Mouse (Mus musculus) induced T-regulatory cell, adult 2 months (primary cell): Measurements from ENCODE around the gene 4930558C23Rik.
"Not testable (repeated sequence)": the region's sequence is repeated elsewhere in the genome, so short reads cannot be mapped to it uniquely, and the experiment has no call there.

Experiments used
- DNase-seq: peaks from one replicate; pipeline ENCODE4 v3.0.0-alpha.2; 2012; ENCODE audit warnings: low read depth

4930558C23Rik gene

DNA sequence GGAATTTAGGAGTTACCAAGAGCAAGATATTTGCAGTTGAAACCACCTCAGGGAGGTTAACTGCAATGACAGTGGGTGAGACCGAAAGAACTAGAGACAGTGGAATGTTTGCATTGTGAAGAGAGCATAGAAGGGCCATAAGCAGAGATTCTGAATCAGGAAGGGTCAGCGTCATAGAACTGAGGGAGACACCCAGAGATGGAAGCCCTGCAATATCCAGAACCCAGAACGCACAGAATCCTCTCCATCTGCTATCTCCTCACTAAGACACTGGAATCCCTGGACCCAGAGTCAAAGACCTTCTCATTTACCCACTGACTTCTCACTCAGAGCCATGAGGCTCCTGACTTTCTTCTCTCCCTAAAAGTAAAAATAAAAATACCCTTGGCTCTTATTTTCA is at the start of gene 4930558C23Rik:
TSS of gene 4930558C23Rik (minus strand) at position 101 of the 400 bp plus-strand sequence.
- DNase-seq: no peak

DNA sequence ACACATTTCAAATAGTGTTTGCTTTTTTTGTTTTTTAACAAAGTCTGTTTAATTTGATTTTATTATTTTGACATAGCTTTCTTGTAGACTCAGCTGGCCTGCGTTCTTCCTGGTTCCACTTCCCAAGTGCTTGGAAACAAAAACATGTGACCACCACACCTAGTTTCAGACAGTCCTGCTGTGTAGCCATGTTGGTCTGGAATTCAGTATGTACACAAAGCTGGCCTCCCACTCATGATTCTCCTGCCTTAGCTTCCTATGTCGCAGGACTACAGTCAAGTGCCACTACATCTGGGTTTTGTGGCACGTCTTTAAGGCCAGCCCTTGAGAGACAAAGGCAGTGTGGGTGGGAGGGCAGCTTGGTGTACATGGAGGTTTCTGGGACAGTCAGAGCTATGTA is 48.3 kb upstream of the 4930558C23Rik start:
- no peak for DNase-seq

DNA sequence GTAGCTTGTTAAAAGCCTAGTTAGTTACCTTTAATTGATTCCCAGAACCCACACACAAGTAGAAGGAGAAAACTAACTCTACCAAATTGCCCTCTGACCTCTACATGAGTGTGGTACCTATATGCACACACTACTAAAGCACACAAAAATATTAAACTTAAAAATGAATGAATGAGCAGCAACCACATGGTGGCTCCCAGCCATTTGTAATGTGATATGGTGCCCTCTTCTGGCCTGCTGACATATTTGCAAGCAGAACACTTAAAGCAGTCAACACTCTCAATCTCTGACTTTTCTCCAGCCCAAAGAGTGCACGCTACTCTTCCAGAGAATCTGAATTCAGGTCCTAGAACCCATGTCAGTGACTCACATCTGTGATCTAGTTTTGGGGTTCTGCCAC is 47.8 kb upstream of the 4930558C23Rik start:
- peak; percentile 79 for DNase-seq

DNA sequence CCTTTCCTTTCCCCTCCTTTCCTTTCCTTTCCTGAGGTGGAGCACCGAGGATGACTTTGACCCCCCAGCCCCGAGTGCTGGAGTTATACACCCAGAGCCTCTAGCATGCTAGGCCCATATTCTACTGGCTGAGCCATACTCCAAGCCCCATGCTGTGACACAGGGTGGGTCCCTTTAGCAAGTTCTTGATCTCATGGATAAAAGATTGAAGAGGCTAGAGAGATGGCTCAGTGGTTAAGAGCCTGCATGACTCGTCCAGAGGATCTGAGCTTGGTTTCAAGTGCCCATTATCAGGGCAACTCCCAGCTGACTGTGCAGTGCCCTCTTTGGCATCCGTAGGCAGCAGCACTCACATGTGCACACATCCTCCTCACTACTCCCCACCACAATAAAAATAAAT is 42.7 kb upstream of the 4930558C23Rik start:
- DNase-seq: no peak

DNA sequence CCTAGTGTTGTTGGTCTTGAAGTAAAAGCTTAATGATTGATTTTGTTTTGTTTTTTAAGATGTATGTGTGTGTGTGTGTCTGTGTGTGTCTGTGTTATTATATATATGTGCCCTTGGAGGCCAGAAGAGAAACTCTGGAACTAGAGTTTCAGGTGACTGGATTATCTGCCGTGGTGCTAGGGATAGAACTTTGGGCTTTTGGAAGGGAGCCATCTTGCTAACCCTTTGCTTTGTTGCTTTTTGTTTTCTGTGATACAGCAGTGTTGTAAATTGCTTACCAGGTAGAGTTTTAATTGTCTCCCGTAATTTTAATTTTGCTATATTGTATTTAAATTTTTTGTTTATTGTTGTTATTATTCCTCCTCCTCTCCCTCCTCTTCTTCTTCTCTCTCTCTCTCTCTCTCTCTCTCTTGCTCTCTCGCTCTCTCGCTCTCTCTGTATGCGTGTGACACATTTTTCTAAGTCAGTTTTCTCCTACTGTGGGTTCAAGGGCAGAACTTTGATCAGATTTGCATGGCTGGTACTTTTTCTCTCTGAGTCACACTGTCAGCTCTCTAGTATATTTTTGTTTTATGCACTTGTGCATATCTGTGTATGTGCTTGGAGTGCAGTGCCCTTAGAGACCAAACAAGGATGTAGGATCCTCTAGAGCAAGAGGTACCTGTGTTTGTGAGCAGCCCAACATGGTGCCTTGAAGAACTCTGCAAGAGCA is 39.9 kb upstream of the 4930558C23Rik start:
- no peak for DNase-seq

DNA sequence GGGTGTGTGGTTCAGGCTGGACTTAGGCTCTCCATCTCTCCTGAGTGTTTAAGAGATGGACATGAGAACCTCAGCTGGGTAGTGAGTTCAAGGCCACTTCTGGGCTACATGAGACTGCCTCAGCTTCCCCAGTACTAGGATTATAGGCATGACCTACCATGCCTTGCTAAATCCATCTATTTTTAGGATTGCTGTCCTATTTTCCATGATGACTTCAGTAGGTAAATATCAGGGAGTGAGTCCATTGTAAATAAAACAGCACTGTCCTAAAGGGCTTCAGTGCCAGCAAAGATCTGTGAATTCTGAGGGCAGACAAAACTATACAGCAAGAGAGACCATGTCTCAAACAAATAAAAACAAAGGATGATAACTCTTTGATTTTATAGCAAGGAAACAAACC is 37.0 kb upstream of the 4930558C23Rik start:
- DNase-seq: no peak

DNA sequence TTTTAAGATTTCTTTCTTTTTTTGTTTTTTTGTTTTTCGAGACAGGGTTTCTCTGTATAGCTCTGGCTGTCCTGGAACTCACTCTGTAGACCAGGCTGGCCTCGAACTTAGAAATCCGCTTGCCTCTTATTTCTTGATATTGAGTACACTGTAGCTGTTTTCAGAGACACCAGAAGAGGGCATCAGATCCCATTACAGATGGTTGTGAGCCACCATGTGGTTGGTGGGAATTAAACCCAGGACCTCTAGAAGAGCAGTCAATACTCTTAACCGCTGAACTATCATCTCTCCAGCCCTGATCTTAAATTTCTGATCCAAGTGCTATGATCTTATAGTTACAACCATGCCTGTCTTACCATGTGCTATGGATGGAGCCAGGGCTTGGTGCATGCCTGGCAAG is 36.0 kb upstream of the 4930558C23Rik start:
- not testable (repeated sequence) for DNase-seq

DNA sequence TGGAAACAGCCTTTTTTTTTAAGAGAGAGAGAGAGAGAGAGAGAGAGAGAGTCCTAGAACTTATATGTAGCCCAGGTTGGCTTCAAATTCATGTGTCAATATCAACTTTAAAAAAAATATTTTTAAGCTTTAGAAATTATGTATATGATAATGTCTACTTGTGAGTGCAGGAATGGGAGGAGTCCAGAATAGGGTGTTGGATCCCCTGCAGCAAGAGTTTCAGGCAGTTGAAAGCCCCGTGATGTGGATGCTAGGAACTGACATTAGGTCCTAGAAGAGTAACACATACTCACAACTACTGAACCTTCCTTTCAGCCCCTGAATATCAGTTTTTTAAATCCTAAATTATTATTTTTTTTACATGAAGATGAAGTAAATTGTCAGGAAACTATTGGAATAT is 32.9 kb upstream of the 4930558C23Rik start:
- no peak for DNase-seq

DNA sequence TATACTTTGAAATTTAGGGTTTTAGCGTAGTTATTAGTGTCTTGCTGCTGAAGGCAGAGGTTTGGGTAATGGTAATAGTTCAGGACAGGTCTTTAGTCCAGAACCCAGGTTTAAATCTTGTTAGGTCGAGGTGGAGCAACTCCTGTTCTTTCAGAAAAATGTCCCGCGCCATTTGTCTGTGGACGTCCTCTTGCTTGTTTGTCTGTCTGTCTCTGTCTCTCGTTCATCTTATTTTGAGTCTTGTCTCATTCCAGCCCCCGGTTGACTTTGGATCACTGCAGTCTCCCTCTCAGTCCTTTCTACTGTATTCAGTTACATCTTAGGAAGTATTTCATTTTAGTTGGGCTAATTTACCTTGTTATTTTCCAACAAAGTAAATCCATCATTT is 32.3 kb upstream of the 4930558C23Rik start:
- DNase-seq: peak; percentile 53

DNA sequence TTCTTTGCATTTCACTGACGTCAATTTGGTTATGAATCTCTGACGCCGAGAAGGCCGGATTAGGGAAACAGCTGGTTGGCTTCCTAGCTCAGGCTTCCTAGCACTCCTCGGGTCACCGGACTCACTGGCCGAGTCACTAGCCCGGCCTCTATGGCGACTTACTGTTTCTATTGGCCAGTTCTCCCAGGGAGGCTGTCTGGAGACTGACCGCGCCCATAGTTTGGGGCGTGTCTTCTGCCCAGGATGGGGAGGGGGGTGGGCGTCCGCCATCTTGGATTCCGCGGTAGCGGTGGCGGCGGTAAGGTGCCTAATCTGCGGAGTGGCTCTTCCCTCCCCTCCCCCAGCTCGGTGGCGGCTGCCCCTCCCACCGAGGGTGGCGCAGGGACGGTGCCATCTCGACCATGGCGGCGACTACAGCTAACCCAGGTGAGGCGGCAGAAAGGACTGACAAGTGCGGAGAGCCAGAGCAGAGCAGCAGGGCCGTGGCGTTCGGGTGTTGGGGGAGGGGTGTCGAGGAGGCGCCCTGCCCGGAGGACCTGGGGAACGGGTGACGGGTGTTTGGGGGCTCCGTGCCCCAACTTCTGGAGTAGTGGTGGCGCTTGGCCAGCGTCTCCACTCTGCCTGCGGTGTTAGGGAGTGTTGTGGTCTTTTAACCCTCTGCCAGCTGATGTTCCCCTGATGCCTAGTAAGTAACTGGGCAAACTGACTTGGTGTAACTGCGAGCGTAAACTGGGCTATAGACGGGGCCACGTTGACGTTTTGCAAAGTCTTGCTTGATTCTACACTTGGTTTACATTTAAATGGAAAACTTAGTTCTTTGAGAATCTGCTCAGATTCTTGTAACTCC is 31.7 kb upstream of the 4930558C23Rik start, which contains the start of gene Arnt:
TSS of gene Arnt (plus strand) at position 253 of the 847 bp plus-strand sequence.
- peak; percentile 97 for DNase-seq

DNA sequence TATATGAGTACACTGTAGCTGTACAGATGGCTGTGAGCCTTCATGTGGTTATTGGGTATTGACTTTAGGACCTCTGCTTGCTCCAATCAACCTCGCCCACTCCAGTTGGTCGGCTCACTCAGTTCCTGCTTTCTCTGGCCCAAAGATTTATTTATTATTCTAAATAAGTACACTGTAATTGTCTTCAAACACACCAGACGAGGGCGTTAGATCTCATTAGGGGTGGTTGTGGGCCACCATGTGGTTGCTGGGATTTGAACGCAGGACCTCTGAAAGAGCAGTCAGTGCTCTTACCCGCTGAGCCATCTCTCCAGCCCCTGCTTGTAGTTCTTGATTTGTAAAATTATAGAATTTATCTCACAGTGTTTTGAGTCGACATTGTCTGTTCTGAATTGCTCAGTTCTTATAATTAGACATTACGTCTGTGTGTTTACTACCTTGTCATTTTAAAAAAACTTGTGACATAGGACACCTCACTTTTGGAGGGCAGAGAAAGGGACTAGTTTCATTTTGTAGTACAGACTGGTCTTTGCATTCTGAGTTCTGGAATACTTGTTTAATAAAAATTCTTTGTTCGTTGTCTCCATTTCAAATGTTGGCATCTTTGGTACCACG is 30.8 kb upstream of the 4930558C23Rik start:
- no peak for DNase-seq

DNA sequence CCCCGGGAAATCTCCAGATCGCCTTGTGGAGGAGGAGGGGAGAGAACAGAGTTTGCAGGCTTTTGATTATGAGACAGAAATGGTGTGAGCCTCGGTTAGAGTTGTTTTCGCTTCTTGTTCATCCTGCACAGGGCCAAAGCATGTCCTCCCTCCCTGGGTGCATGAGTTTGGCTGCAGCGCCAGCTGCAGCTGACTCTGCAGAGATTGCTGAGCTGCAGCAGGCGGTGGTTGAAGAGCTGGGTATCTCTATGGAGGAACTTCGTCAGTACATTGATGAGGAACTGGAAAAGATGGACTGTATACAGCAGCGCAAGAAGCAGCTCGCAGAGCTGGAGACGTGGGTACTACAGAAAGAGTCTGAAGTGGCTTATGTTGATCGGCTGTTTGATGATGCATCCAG is 25.8 kb upstream of the 4930558C23Rik start:
- not testable (repeated sequence) for DNase-seq

DNA sequence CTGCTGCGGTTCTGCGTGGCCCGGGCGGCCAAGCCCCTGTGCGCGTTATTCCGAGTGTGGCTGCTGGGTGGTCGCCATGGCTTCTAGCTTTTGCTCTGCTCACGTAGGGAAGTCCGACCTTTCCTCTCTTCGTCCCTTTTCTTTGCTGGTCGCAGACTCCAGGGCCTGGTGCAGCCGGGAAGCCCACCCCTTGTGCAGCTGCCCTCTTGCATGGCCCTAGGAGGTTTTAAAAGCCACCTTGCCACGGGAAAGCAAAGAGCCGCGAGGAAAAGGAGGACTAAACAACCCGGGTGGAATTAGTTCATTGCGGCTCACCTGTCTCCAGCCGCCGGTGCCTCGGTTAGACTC is 25.2 kb upstream of the 4930558C23Rik start:
- DNase-seq: not testable (repeated sequence)

DNA sequence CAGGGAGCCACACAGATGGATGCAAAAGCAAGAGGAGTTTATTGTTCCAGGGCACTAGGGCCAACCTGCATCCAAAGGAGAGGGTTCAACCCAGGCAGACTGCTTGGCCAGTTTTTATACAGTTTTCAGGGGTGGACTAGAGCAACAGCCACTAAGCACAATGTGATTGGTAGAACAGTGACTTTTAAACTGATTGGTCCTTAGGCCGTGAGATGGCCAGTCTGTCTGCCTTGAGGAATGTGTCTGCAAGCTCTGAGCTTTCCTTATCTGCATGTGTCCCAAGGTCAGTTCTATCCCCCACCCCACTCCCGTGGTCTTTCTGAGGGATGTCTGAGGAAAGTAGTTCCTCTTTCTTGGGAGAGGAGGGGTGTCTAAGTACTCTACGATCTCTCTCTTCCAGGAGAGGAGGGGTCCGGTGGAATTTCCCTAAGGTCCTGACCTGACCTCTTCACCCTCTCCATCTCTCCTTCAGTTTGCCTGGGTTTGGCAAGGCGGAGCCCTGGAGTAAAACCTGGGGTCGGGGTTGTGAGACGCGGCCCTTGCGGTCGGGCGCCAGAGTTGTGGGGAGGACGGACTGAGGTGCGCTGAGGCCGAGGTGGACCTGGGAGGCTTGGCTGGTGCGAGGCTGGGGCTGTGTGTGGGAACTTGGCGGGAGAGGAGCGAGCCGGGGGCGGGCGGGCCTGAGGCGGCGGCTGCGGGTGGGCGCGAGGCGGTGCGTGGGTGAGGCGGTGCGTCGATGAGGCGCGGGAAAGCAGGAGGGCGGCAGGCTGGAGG is 24.7 kb upstream of the 4930558C23Rik start:
- DNase-seq: not testable (repeated sequence)

DNA sequence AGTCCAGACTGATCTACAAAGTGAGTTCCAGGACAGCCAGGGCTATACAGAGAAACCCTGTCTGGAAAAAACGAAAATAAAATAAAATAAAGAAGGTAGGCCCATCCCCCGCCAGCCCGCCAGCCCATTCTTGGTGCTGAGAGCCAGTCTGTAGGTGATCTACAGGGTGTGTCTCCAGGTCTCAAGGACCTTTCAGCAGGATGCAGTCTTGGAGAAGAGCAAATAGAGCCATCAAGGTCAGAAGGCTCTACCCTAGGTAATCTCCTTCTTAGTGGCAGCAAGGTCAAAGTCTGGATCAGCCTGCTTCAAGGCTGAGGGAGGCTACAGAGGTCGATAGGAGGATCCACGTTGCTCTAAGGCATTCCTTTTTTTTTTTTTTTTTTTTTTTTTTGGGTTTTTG is 23.8 kb upstream of the 4930558C23Rik start:
- DNase-seq: not testable (repeated sequence)

DNA sequence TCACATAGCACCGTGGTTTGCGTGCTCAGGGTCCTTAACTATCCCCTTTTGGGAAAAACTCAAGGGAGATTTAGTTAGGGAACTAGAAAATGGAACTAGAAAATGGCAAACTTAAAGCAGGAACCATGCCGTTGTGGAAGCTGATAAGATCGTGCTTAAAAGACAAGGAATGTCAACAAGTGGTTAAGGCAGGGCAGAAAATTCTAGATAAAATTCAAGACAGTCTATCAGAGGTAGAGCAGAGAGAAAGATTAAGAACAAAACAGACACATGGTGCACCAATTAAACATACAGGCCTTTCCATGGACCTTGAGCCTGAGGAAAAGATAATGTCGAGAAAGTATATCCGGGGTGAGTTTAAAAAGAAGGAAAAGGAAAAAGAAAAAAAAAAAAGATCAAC is 15.2 kb upstream of the 4930558C23Rik start:
- DNase-seq: no peak

DNA sequence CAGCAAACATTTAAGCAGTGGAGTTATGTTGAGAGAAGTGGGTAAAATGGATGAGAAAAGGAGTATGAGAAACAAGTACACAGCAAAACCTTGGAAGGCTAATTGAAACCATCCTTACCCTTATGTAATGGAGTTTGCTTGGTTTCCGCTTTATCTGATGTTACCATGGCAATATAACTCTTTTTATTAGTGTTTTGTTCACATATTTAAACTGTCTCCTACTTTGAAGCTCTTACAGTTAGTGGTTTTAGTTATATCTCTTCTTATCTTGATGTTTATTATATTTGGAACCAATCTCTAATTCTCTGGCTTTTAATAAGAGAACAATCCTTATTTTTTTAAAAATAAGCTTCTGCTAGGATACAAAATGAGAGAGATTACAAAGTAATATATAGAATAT is 9.6 kb upstream of the 4930558C23Rik start:
- no peak for DNase-seq

DNA sequence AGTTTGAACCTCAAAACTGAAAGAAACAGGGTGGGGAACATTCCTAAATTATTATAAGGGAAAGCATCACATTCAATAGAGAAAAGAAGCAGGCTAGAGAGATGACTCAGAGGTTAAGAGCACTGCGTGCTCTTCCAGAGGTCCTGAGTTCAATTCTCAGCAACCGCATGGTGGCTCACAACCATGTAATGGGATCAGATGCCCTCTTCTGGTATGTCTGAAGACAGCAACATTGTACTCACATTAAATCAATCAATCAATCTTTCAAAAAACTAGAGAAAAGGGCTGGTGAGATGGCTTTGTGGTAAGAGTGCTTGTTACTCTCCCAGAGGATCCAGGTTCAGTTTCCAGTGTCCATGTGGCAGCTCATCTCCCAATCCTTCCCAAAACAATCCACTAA is 6.2 kb upstream of the 4930558C23Rik start:
- DNase-seq: no peak

DNA sequence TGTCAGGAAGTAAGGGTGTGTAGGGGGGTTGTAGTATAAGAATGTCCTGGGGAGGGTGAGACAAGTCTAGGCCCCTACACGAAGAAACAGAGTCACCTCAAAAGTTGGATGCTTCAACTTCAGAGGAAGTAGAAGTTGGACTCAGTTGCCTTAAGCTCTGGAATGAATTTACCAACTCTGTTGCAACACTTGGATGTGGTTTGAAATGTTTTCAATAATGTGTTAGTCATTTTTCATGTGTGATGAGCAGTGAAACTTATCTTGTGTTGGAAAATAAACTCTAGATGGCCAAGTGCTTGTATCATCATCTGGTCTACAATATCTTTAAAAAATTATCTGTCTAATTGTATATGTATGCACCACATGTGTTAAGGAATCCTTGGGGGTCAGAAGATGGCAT is 5.1 kb upstream of the 4930558C23Rik start:
- no peak for DNase-seq

DNA sequence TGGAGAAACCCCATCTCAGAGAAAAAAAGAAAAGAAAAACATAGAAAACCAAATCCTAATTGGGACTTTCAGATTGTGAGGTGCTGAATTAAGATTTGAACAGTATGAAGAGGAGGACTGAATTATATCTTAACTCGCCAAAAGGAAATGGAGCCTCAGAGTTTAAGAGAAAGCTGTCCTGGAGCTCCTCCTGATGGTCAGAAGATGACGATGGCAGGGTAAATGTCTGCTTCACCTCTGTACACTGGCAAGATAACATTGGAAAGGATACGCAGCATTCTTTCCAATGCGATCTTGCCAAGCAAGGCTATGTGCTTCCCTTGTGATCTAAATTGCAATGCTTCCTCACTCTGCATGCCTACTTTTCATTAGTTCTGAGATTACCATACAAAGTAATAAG is 8.3 kb downstream of the 4930558C23Rik start:
- peak; percentile 80 for DNase-seq

DNA sequence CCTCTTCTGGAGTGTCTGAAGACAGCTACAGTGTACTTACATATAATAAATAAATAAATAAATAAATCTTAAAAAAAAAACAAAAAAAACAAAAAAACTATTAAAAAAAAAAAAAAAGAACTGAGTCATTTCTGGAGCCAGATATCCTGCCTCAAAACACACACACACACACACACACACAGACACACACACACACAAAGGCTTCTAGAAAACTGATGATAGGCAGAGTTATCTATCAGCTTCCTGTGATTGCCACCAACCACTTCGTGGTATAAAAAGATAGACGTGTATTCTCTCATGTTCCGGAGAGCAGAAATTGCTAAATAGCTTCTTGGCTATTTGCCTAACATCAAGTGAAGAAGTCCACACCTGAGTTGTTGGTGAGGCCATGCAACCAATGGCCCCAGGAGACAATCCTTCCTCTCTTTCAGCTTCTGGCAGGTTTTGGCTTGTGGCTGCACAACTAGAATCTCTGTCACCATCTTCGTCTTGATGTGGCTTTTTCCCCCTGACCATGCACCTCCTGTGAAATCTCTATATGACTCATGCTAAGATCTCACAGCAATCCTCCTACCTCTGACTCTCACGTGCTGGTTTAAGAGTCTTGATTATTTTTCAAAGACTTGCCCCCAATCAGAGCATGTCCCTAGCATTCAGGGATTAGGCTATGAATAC is 17.1 kb downstream of the 4930558C23Rik start:
- peak; percentile 89 for DNase-seq

DNA sequence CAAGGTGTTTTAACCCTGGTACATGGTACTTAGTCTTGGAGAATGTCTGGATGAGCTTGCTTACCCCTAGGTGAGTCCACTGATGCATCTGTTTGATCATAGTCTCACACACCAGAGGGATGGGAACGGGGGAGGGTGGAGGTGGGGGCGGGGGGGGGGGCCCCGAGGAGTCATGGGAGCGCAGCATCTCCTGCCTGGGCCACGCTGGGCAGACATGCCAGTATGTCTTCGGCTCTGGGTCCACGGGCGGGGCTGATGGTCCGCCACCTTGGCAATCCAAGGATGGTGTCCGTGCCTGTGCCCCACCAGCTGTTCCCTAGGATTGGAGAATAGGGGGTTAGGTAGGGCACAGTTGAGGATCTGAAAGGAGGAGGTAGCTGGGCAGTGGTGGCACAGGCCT is 29.4 kb downstream of the 4930558C23Rik start:
- no peak for DNase-seq
